Mouse (Mus musculus) erythroblast, adult 5-6 weeks (primary cell): ENCODE measurements around the gene Olfr1276. TPM values are rescaled to one million over a fixed set of nuclear protein-coding genes. Genes with fewer than 3 reads are reported as not detected.

Source experiments
- ATAC-seq: replicated peaks from 2 replicates; pipeline ENCODE4 v1.8.0; 2016; ENCODE audit warnings: moderate number of reproducible peaks, mild to moderate bottlenecking, moderate TSS enrichment, inconsistent platforms; ENCODE audit not compliant: poor library complexity, low FRiP score, severe bottlenecking
- total RNA-seq, 2 experiments: library from RNA; stranded (forward) in 1 of 2; stranded (reverse) in 1 of 2; fragments of 150-400 nt in 1 of 2; fragments of 200-764, 138-1000 nt in 1 of 2; gene quantifications; 2 replicates each; pipeline versions ENCODE4 v1.2.3 to v1.2.4; 2015 to 2017; ENCODE audit warnings: low replicate concordance in 2 of 2

The Olfr1276 gene
- not detected in 2 replicates for total RNA-seq (2015; ENCODE audit: low replicate concordance)
- total RNA-seq (2017; ENCODE audit: low replicate concordance): not detected in 2 replicates

GRCm38 (mm10) chr2:111254216-111254615 lies at the start of gene Olfr1276:
Olfr1276 (plus strand) TSS chr2:111254516.
- no peak for ATAC-seq

DNA sequence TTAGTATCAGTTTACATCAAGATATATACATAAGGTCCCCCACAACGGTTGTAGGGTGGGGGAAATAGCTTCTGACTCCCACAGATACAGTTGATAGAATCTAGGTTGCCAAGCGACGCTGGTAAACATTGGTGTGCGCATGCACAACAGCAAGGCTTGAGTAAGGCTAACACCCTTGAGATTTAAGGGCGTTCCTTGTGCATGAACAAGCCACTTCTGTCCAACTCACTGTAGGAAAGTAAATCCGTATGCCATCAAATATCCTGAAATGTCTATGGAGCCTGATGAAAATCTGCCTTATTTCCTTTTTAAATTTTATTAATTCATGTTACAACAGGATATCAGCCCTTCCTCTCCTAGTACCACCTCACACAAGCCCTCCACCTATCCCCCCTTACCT lies 24.8 kb upstream of the Olfr1276 start, which contains the start of gene 4930430A15Rik:
Gene 4930430A15Rik, minus strand, starts transcription at position 101 of the 400 bp plus-strand sequence.
- ATAC-seq: no peak

DNA sequence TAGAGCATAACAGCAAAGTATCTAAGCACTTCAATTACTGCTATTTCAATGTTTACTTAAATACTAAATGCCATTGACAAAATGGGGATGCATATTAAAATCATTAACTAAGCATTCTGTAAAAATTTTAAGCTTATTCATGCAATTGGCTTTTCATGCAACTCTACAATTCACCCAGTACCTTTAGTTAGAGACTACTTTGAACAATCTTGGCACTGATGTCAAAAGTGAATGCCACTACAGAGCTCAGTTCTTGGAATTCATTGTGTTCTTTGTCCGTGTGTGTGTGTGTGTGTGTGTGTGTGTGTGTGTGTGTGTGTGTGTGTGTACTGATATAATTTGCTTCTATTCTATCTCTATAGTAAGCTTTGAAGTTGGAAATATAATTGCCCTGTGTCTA lies 19.1 kb upstream of the Olfr1276 start, which contains the start of gene Olfr1275:
Gene Olfr1275, minus strand, starts transcription at position 101 of the 400 bp plus-strand sequence.
- no peak for ATAC-seq

- no peak for ATAC-seq
Observed at GRCm38 (mm10) chr2:111274006-111274405, 19.7 kb downstream of the Olfr1276 start, which contains the start of gene Olfr1277. Olfr1277 (minus strand) TSS chr2:111274106.

DNA sequence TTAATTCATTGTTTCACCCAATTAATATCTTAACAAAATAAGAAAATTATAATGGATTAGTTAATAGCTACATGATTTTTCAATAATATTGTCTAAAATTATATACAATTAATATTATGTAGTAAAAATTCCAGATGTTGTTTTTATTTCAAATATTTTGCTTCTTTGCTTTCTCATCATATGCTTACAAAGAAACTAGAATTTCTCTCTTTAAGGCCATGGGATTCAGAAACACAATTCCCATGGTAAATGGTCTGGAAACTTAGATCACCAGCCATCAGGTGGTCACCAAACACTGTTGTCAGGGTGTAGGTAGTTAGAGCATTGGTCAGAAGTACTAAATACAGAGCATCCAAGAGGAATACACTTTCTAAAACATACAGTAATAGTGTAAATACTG lies 35.5 kb downstream of the Olfr1276 start, which contains the start of gene Olfr1278:
Gene Olfr1278, plus strand, starts transcription at position 301 of the 400 bp plus-strand sequence.
- ATAC-seq: no peak

DNA sequence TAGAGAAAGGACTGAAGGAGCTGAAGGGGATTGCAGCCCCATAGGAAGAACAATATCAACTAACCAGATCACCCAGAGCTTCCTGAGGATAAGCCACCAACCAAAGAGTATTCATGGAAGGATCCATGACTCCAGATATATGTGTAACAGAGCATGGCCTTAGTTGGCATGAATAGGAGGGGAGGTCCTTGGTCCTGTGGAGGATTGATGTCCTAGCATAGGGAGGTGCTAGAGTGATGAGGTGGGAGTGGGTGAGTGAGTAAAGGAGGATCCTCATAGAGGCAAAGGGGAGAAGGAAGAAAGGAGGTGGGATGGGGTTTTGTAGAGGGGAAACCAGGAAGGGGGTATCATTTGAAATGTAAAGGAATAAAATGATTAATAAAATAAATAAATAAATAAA lies 44.2 kb downstream of the Olfr1276 start:
- no peak for ATAC-seq

DNA sequence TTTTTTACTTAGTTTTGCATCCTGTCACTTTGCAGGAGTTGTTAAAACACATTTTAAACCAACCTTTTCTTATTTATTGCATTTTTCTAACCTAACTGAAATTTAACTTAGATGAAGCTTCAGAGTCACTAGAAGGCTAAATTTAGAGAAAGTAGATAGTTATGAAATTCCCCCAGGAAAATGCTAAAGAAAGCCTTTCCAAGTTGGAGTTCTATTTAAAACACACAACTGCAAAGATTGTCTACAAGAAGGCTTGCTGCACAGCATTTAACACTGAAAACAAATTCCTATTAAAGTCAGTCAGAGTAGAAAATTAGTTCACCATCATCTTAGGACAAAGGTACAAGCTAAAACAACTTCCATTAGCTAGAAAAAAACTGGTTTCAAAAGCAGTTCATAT lies 46.1 kb downstream of the Olfr1276 start, which contains the start of gene Olfr1279:
Gene Olfr1279, plus strand, starts transcription at position 262 of the 400 bp plus-strand sequence.
- no peak for ATAC-seq

Other genes starting within 250 kb of the Olfr1276 start
- not detected in 2 replicates for gene Gm13941, start 148.5 kb upstream of the Olfr1276 start, total RNA-seq (2015; ENCODE audit: low replicate concordance)
- not detected in 2 replicates for gene Gm13941, start 148.5 kb upstream of the Olfr1276 start, total RNA-seq (2017; ENCODE audit: low replicate concordance)
- not detected in 2 replicates for gene Gm15130, start 101.6 kb upstream of the Olfr1276 start, total RNA-seq (2015; ENCODE audit: low replicate concordance)
- not detected in 2 replicates for gene Gm15130, start 101.6 kb upstream of the Olfr1276 start, total RNA-seq (2017; ENCODE audit: low replicate concordance)
- not detected in 2 replicates for gene 4930430A15Rik, start 24.9 kb upstream of the Olfr1276 start, total RNA-seq (2015; ENCODE audit: low replicate concordance)
- not detected in 2 replicates for gene 4930430A15Rik, start 24.9 kb upstream of the Olfr1276 start, total RNA-seq (2017; ENCODE audit: low replicate concordance)
- not detected in 2 replicates for gene Olfr1275, start 19.2 kb upstream of the Olfr1276 start, total RNA-seq (2015; ENCODE audit: low replicate concordance)
- gene Olfr1275, start 19.2 kb upstream of the Olfr1276 start, total RNA-seq (2017; ENCODE audit: low replicate concordance): not detected in 2 replicates
- not detected in 2 replicates for gene Olfr1277, start 19.6 kb downstream of the Olfr1276 start, total RNA-seq (2015; ENCODE audit: low replicate concordance)
- not detected in 2 replicates for gene Olfr1277, start 19.6 kb downstream of the Olfr1276 start, total RNA-seq (2017; ENCODE audit: low replicate concordance)
- gene Olfr1278, start 35.6 kb downstream of the Olfr1276 start, total RNA-seq (2015; ENCODE audit: low replicate concordance): not detected in 2 replicates
- gene Olfr1278, start 35.6 kb downstream of the Olfr1276 start, total RNA-seq (2017; ENCODE audit: low replicate concordance): 0.14 TPM in 1 of 2 replicates, not detected in the other
- gene Olfr1279, start 46.1 kb downstream of the Olfr1276 start, total RNA-seq (2015; ENCODE audit: low replicate concordance): not detected in 2 replicates
- not detected in 2 replicates for gene Olfr1279, start 46.1 kb downstream of the Olfr1276 start, total RNA-seq (2017; ENCODE audit: low replicate concordance)
- gene Olfr1280, start 59.5 kb downstream of the Olfr1276 start, total RNA-seq (2015; ENCODE audit: low replicate concordance): not detected in 2 replicates
- not detected in 2 replicates for gene Olfr1280, start 59.5 kb downstream of the Olfr1276 start, total RNA-seq (2017; ENCODE audit: low replicate concordance)
- gene Olfr1281, start 72.0 kb downstream of the Olfr1276 start, total RNA-seq (2015; ENCODE audit: low replicate concordance): not detected in 2 replicates
- not detected in 2 replicates for gene Olfr1281, start 72.0 kb downstream of the Olfr1276 start, total RNA-seq (2017; ENCODE audit: low replicate concordance)
- not detected in 2 replicates for gene Olfr1282, start 81.6 kb downstream of the Olfr1276 start, total RNA-seq (2015; ENCODE audit: low replicate concordance)
- gene Olfr1282, start 81.6 kb downstream of the Olfr1276 start, total RNA-seq (2017; ENCODE audit: low replicate concordance): not detected in 2 replicates
- gene Olfr1283, start 112.3 kb downstream of the Olfr1276 start, total RNA-seq (2015; ENCODE audit: low replicate concordance): not detected in 2 replicates
- not detected in 2 replicates for gene Olfr1283, start 112.3 kb downstream of the Olfr1276 start, total RNA-seq (2017; ENCODE audit: low replicate concordance)
- not detected in 2 replicates for gene Olfr1284, start 121.0 kb downstream of the Olfr1276 start, total RNA-seq (2015; ENCODE audit: low replicate concordance)
- 1.5 TPM in 1 of 2 replicates, not detected in the other for gene Olfr1284, start 121.0 kb downstream of the Olfr1276 start, total RNA-seq (2017; ENCODE audit: low replicate concordance)
- gene Olfr1286, start 168.6 kb downstream of the Olfr1276 start, total RNA-seq (2015; ENCODE audit: low replicate concordance): not detected in 2 replicates
- not detected in 2 replicates for gene Olfr1286, start 168.6 kb downstream of the Olfr1276 start, total RNA-seq (2017; ENCODE audit: low replicate concordance)
- gene Olfr1287, start 194.6 kb downstream of the Olfr1276 start, total RNA-seq (2015; ENCODE audit: low replicate concordance): not detected in 2 replicates
- gene Olfr1287, start 194.6 kb downstream of the Olfr1276 start, total RNA-seq (2017; ENCODE audit: low replicate concordance): not detected in 2 replicates
- not detected in 2 replicates for gene Olfr1288, start 219.6 kb downstream of the Olfr1276 start, total RNA-seq (2015; ENCODE audit: low replicate concordance)
- gene Olfr1288, start 219.6 kb downstream of the Olfr1276 start, total RNA-seq (2017; ENCODE audit: low replicate concordance): not detected in 2 replicates
- gene Olfr1289, start 226.3 kb downstream of the Olfr1276 start, total RNA-seq (2015; ENCODE audit: low replicate concordance): not detected in 2 replicates
- not detected in 2 replicates for gene Olfr1289, start 226.3 kb downstream of the Olfr1276 start, total RNA-seq (2017; ENCODE audit: low replicate concordance)
- gene Olfr1290, start 239.3 kb downstream of the Olfr1276 start, total RNA-seq (2015; ENCODE audit: low replicate concordance): not detected in 2 replicates
- not detected in 2 replicates for gene Olfr1290, start 239.3 kb downstream of the Olfr1276 start, total RNA-seq (2017; ENCODE audit: low replicate concordance)
- gene Olfr1291-ps1, start 242.7 kb downstream of the Olfr1276 start, total RNA-seq (2015; ENCODE audit: low replicate concordance): not detected in 2 replicates
- not detected in 2 replicates for gene Olfr1291-ps1, start 242.7 kb downstream of the Olfr1276 start, total RNA-seq (2017; ENCODE audit: low replicate concordance)